15 mouse cellular contexts compared by ENCODE assay signal in the genomic region with DNA sequence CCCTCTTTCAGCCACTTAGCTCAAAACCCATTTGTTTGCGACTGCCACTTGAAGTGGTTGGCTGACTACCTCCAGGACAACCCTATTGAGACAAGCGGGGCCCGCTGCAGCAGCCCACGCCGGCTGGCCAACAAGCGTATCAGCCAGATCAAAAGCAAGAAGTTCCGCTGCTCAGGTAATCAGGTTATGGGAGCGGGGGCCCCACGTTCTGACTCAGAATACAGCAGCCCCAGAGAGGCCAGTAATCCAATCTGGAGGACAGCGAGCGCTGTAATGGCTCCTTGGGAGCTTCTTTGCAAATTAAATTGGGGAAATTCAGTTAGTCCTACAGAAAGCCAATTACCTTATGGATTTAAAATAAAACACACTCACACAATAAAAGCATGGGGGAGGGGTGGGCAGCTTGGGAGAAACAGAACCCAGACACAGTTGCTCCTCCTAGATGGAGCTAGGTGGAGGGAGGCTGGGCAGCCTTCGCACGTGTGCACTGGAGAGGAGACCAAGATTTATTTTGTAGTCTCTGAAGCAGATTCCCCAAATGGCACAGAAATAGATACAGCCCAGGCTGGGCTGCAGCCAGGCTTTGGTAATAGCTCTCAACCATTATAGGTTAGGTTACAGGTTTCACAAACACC.
DNase-seq lines count a peak whose midpoint lies in the region; ATAC-seq lines count a peak whose summit lies in the region.
"Had no signal": no experiment of that assay in that cellular context is flagged by ENCODE, and none has a peak within 500 bp of the region (broad histone marks: within the 10 kb centered on the region; RNA-seq: fewer than 3 reads in every experiment).

No protein-coding gene starts in this region.

- H3K36me3 ChIP-seq in embryonic facial prominence, embryonic 12.5 days = peaks cover 4% of the 10 kb centered on the region; the same call in 1 of the 2 replicates
- H3K36me3 ChIP-seq in intestine, embryonic 15.5 days = no peaks in the 10 kb centered on the region

- no peak overlapping the region for H3K4me3 ChIP-seq in embryonic facial prominence, embryonic 12.5 days
- no peak overlapping the region for H3K4me3 ChIP-seq in intestine, embryonic 15.5 days (replicated peaks)
- H3K4me3 ChIP-seq: megakaryocyte, embryonic 14.5 days had no signal

- peaks cover 18% of the 10 kb centered on the region for H3K4me1 ChIP-seq in embryonic facial prominence, embryonic 12.5 days
- peaks cover 7% of the 10 kb centered on the region; the same call in 1 of the 2 replicates for H3K4me1 ChIP-seq in intestine, embryonic 15.5 days (replicated peaks)
- H3K4me1 ChIP-seq: megakaryocyte, embryonic 14.5 days had no signal

- no peak overlapping the region for H3K27ac ChIP-seq in embryonic facial prominence, embryonic 12.5 days
- H3K27ac ChIP-seq in intestine, embryonic 15.5 days = no peak overlapping the region

- intact Hi-C loops in heart, postnatal 10 days (cut with DNase I) = no loop called here

- no peak overlapping the region for H3K9ac ChIP-seq in embryonic facial prominence, embryonic 12.5 days
- H3K9ac ChIP-seq in intestine, embryonic 15.5 days = no peak overlapping the region

- 0 out of 2 replicates have a peak, but pooled peaks have one; percentile 29 for ATAC-seq in embryonic facial prominence, embryonic 12.5 days (ENCODE audit: insufficient number of reproducible peaks, insufficient read depth, low FRiP score, low TSS enrichment)
- peak; percentile 79 for ATAC-seq in intestine, embryonic 15.5 days

- DNase-seq in embryo, embryonic 10 days (ENCODE audit: low spot score) = peak; percentile 27
- no peak for DNase-seq in embryo, embryonic 10.5 days (ENCODE audit: low spot score)
- DNase-seq in layer of hippocampus, adult 9-11 months = peak; percentile 34
- DNase-seq in layer of hippocampus, postnatal 36 days = no peak
- DNase-seq in heart, postnatal 10 days = no peak
- DNase-seq in urinary bladder, postnatal 25 days (ENCODE audit: low spot score) = no peak
- DNase-seq: B cell, adult 2 months; cerebellum, adult 18-20 months; embryo, embryonic 11 days; kidney, adult 18-20 months; retina, postnatal 1 day had no signal

- no peaks in the 10 kb centered on the region for H3K9me3 ChIP-seq in embryonic facial prominence, embryonic 12.5 days
- no peaks in the 10 kb centered on the region for H3K9me3 ChIP-seq in intestine, embryonic 15.5 days
- H3K9me3 ChIP-seq: megakaryocyte, embryonic 14.5 days had no signal

- peaks cover 8% of the 10 kb centered on the region; the same call in 1 of the 2 replicates for H3K27me3 ChIP-seq in embryonic facial prominence, embryonic 12.5 days
- H3K27me3 ChIP-seq in intestine, embryonic 15.5 days (replicated peaks) = no peaks in the 10 kb centered on the region

- 32% methylated on average over 13 of the region's 13 CpGs for WGBS in embryonic facial prominence, embryonic 12.5 days
- 48% methylated on average over 13 of the region's 13 CpGs for WGBS in intestine, embryonic 15.5 days

- H3K4me2 ChIP-seq in embryonic facial prominence, embryonic 12.5 days (replicated peaks) = no peak overlapping the region
- no peak overlapping the region for H3K4me2 ChIP-seq in intestine, embryonic 15.5 days (replicated peaks)
- H3K4me2 ChIP-seq: liver, embryonic 11.5 days had no signal

Comparison
In these comparisons a context has a peak if more than half of its experiments do, and no peak if none do; other contexts are left out.
1. DNase-seq: peak in embryo, embryonic 10 days (single experiment) and layer of hippocampus, adult 9-11 months (single experiment); none in embryo, embryonic 10.5 days (single experiment), layer of hippocampus, postnatal 36 days (0 of 2), heart, postnatal 10 days (0 of 2) and urinary bladder, postnatal 25 days (single experiment).